ENCODE assay signal across 9 mouse cellular contexts in genomic region chr5:115435755-115436379, GRCm38 (mm10). TPM values are rescaled to one million over a fixed set of nuclear protein-coding genes. Genes with fewer than 3 reads are reported as not detected.
DNase-seq lines count a peak whose midpoint lies in the region; ATAC-seq and TF ChIP-seq lines count a peak whose summit lies in the region.
"Had no signal": no experiment of that assay in that cellular context is flagged by ENCODE, and none has a peak within 500 bp of the region (broad histone marks: within the 10 kb centered on the region; RNA-seq: fewer than 3 reads in every experiment).

No protein-coding gene starts in this region.

- peak overlapping the region; percentile 65 for H3K9ac ChIP-seq in kidney, postnatal 0 days (ENCODE audit: low read depth, low read length)
- H3K9ac ChIP-seq in embryonic facial prominence, embryonic 14.5 days (ENCODE audit: low read depth, low read length), result peak overlapping the region; percentile 68
- peak overlapping the region; percentile 65; the same call in 1 of the 2 replicates for H3K9ac ChIP-seq in intestine, postnatal 0 days (ENCODE audit: low read depth, low read length)
- H3K9ac ChIP-seq in neural tube, embryonic 14.5 days (replicated peaks; ENCODE audit: low read depth, low read length), result peak overlapping the region; percentile 73

- H3K4me2 ChIP-seq in kidney, postnatal 0 days (ENCODE audit: low read length), result peak overlapping the region; percentile 75
- H3K4me2 ChIP-seq in embryonic facial prominence, embryonic 14.5 days (ENCODE audit: low read depth, low read length), result peak overlapping the region; percentile 73
- peak overlapping the region; percentile 72 for H3K4me2 ChIP-seq in intestine, postnatal 0 days (replicated peaks; ENCODE audit: low read depth)
- H3K4me2 ChIP-seq in neural tube, embryonic 14.5 days (ENCODE audit: low read depth, low read length), result peak overlapping the region; percentile 64

- no peak for ATAC-seq in kidney, postnatal 0 days (replicated peaks; ENCODE audit: low FRiP score, low read depth)
- ATAC-seq in embryonic facial prominence, embryonic 14.5 days (ENCODE audit: low read depth), result no peak
- 0 out of 2 replicates have a peak, but pooled peaks have one; percentile 11 for ATAC-seq in intestine, postnatal 0 days
- ATAC-seq in neural tube, embryonic 14.5 days (ENCODE audit: low read depth), result no peak
- no peak for ATAC-seq in frontal cortex, adult (ENCODE audit: low TSS enrichment)

- H3K4me1 ChIP-seq in kidney, postnatal 0 days (replicated peaks; ENCODE audit: insufficient read depth, low read length), result peaks cover 3% of the 10 kb centered on the region; the same call in 1 of the 2 replicates
- peaks cover 56% of the 10 kb centered on the region for H3K4me1 ChIP-seq in embryonic facial prominence, embryonic 14.5 days (ENCODE audit: control insufficient read depth, insufficient read depth, low read length)
- no peaks in the 10 kb centered on the region; the same call in 1 of the 2 replicates for H3K4me1 ChIP-seq in intestine, postnatal 0 days (replicated peaks; ENCODE audit: control insufficient read depth, insufficient read depth, low read length)
- peaks cover 73% of the 10 kb centered on the region for H3K4me1 ChIP-seq in neural tube, embryonic 14.5 days (ENCODE audit: control insufficient read depth, insufficient read depth, low read length)

- no peaks in the 10 kb centered on the region for H3K27me3 ChIP-seq in kidney, postnatal 0 days (ENCODE audit: insufficient read depth, low read length)
- H3K27me3 ChIP-seq in embryonic facial prominence, embryonic 14.5 days (replicated peaks; ENCODE audit: control insufficient read depth, insufficient read depth, low read length), result no peaks in the 10 kb centered on the region
- H3K27me3 ChIP-seq in intestine, postnatal 0 days (replicated peaks; ENCODE audit: control insufficient read depth, insufficient read depth, low read length), result no peaks in the 10 kb centered on the region
- H3K27me3 ChIP-seq in neural tube, embryonic 14.5 days (ENCODE audit: control insufficient read depth, insufficient read depth, low read length), result no peaks in the 10 kb centered on the region

- 30% methylated on average over 8 of the region's 8 CpGs for WGBS in kidney, postnatal 0 days
- WGBS in embryonic facial prominence, embryonic 14.5 days, result 16% methylated on average over 8 of the region's 8 CpGs
- 23% methylated on average over 8 of the region's 8 CpGs for WGBS in intestine, postnatal 0 days
- WGBS in neural tube, embryonic 14.5 days, result 12% methylated on average over 8 of the region's 8 CpGs

- peak overlapping the region; percentile 26; the same call in 1 of the 2 replicates for H3K4me3 ChIP-seq in kidney, postnatal 0 days (replicated peaks; ENCODE audit: low read depth, low read length)
- H3K4me3 ChIP-seq in embryonic facial prominence, embryonic 14.5 days (ENCODE audit: low read depth, low read length), result peak overlapping the region; percentile 36
- H3K4me3 ChIP-seq in intestine, postnatal 0 days (ENCODE audit: low read depth, low read length), result peak overlapping the region; percentile 31
- H3K4me3 ChIP-seq in neural tube, embryonic 14.5 days (ENCODE audit: low read depth, low read length), result peak overlapping the region; percentile 29

- H3K9me3 ChIP-seq in kidney, postnatal 0 days (replicated peaks; ENCODE audit: low read length), result no peaks in the 10 kb centered on the region
- no peaks in the 10 kb centered on the region for H3K9me3 ChIP-seq in embryonic facial prominence, embryonic 14.5 days (ENCODE audit: control insufficient read depth, low read length)
- no peaks in the 10 kb centered on the region for H3K9me3 ChIP-seq in intestine, postnatal 0 days (ENCODE audit: control insufficient read depth)
- no peaks in the 10 kb centered on the region for H3K9me3 ChIP-seq in neural tube, embryonic 14.5 days (ENCODE audit: control insufficient read depth, low read length)

- H3K27ac ChIP-seq in kidney, postnatal 0 days, result peak overlapping the region; percentile 79
- peak overlapping the region; percentile 92 for H3K27ac ChIP-seq in embryonic facial prominence, embryonic 14.5 days (replicated peaks; ENCODE audit: low read depth, low read length)
- H3K27ac ChIP-seq in intestine, postnatal 0 days (ENCODE audit: low read depth, low read length), result no peak overlapping the region
- peak overlapping the region; percentile 100 for H3K27ac ChIP-seq in neural tube, embryonic 14.5 days (ENCODE audit: low read depth, low read length)

- no peak for DNase-seq in kidney, postnatal 0 days (ENCODE audit: low spot score)
- no peak for DNase-seq in kidney, postnatal 14 days
- DNase-seq in embryonic facial prominence, embryonic 14.5 days (ENCODE audit: low spot score), result peak; percentile 55
- no peak for DNase-seq in cerebellum, adult 11 months
- DNase-seq in gastrocnemius, postnatal 25 days, result no peak

- no peak for TF ChIP-seq CTCF in kidney, postnatal 0 days (IDR thresholded peaks at IDR 0.05; ENCODE audit: low read depth)
- no peak for TF ChIP-seq CTCF in intestine, postnatal 0 days (IDR thresholded peaks at IDR 0.05; ENCODE audit: low read depth)

- H3K36me3 ChIP-seq in kidney, postnatal 0 days (ENCODE audit: insufficient read depth, low read length), result no peaks in the 10 kb centered on the region
- H3K36me3 ChIP-seq in embryonic facial prominence, embryonic 14.5 days (ENCODE audit: control insufficient read depth, insufficient read depth, low read length), result peaks cover 47% of the 10 kb centered on the region
- no peaks in the 10 kb centered on the region for H3K36me3 ChIP-seq in intestine, postnatal 0 days (ENCODE audit: control insufficient read depth, insufficient read depth)
- H3K36me3 ChIP-seq in neural tube, embryonic 14.5 days (ENCODE audit: control insufficient read depth, insufficient read depth, low read length), result peaks cover 23% of the 10 kb centered on the region

RNA-seq across cellular contexts. Expression of gene Msi1, which starts 6.5 kb away (rescaled TPM):
- 12.4 and 13.3 TPM in 2 replicates for polyA plus RNA-seq in kidney, postnatal 0 days (2015; fragmentation: Nextera tagmentation; extraction: Ambion mirVana)
- 16.0 and 16.2 TPM in 2 replicates for polyA plus RNA-seq in embryonic facial prominence, embryonic 14.5 days (2014; fragmentation: Nextera tagmentation; extraction: Ambion mirVana)
- 4.1 and 4.3 TPM in 2 replicates for polyA plus RNA-seq in intestine, postnatal 0 days (2015; fragmentation: Nextera tagmentation; extraction: Ambion mirVana)
- polyA plus RNA-seq in neural tube, embryonic 14.5 days (2014; fragmentation: Nextera tagmentation; extraction: Ambion mirVana), result 55.1 and 55.4 TPM in 2 replicates
- under 1 TPM; 0.29 to 0.61 TPM for total RNA-seq in gastrocnemius, postnatal 25 days (2021)
- total RNA-seq: common myeloid progenitor, adult 5-6 weeks had no signal

RNA-seq across cellular contexts. Expression of gene Pla2g1b, which starts 30.2 kb away (rescaled TPM):
- polyA plus RNA-seq in kidney, postnatal 0 days (2015; fragmentation: Nextera tagmentation; extraction: Ambion mirVana), result 0.97 and 0.98 TPM in 2 replicates
- not detected in 2 replicates for polyA plus RNA-seq in embryonic facial prominence, embryonic 14.5 days (2014; fragmentation: Nextera tagmentation; extraction: Ambion mirVana)
- 0.78 and 0.98 TPM in 2 replicates for polyA plus RNA-seq in intestine, postnatal 0 days (2015; fragmentation: Nextera tagmentation; extraction: Ambion mirVana)
- 0.58 TPM in 1 of 2 replicates, not detected in the other for polyA plus RNA-seq in neural tube, embryonic 14.5 days (2014; fragmentation: Nextera tagmentation; extraction: Ambion mirVana)
- total RNA-seq in gastrocnemius, postnatal 25 days (2021), result not detected
- total RNA-seq: common myeloid progenitor, adult 5-6 weeks had no signal

RNA-seq across cellular contexts. Expression of gene Sirt4, which starts 48.7 kb away (rescaled TPM):
- polyA plus RNA-seq in kidney, postnatal 0 days (2015; fragmentation: Nextera tagmentation; extraction: Ambion mirVana), result 19.6 and 20.2 TPM in 2 replicates
- 13.9 and 20.3 TPM in 2 replicates for polyA plus RNA-seq in embryonic facial prominence, embryonic 14.5 days (2014; fragmentation: Nextera tagmentation; extraction: Ambion mirVana)
- polyA plus RNA-seq in intestine, postnatal 0 days (2015; fragmentation: Nextera tagmentation; extraction: Ambion mirVana), result 5.0 and 6.4 TPM in 2 replicates
- polyA plus RNA-seq in neural tube, embryonic 14.5 days (2014; fragmentation: Nextera tagmentation; extraction: Ambion mirVana), result 26.0 and 32.6 TPM in 2 replicates
- 10 to 100 TPM; 13.8 to 14.1 TPM for total RNA-seq in gastrocnemius, postnatal 25 days (2021)
